Mouse (Mus musculus) CH12F3 (cell line): ENCODE measurements around the gene Ephx1.
"Not testable (repeated sequence)": the region's sequence is repeated elsewhere in the genome, so short reads cannot be mapped to it uniquely, and the experiment has no call there.

Experiments
- in situ Hi-C: fragments of 300-500 bp; cut with MboI; formaldehyde crosslinking; loops from 2 replicates; pipeline ENCODE4 v1.14.3; 2020; ENCODE audit warnings: low sequenced_read_pairs

Gene Ephx1

DNA sequence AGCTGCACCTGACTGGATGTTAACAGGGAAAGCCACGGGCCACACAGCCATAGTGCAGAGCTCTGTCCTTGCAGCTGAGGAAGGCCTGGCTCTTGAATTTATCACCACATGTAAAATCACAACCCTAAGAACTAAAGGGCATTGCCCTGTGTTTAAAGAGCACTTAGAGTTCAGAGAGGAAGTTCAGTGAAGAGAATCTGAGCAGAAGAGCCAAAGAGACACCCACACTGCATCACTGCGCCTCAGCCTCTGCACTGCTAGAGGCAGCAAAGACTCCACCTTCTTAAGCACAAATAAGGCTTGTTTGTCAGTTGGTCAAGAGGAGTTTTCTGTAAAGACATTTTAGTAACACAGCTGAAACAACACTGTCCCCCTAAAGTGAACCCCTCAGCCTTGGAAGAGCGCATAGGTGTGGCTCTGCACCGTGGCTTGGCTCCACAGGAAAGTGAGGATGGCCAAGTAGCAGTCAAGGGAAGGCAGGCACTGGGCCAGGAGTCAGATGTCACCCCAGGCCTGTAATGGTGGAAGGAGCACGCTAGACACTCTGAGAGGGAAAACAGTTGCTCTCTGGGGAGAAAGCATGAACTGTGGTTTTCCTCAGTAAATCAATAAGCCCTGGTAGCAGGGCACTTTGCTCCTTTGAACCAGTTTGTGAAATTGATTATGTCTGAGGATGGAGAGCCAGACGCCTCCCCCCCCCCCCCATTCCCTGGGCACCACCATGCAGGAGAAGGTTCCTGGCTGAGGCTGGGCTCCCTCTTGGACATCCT lies 5.8 kb downstream of the Ephx1 start:
- in situ Hi-C loops = no loop called here

DNA sequence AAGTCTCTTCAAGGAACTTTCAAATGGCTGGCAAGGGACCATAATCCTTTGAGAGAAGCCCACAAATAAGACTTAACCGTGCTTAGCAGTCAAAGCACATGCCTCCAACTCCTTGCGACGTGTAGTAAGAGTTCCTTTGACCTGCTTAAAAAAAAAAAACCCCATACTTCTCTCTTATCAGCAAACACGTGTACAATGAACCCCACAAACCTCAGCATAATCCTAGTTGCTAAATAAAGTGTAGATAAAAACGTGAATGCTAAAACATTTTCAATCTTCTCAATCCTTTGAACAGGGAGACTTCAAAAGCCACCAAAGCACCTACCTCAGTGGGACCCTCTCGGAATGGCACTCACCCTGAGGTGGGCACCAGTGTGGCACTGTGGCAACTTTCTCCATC lies 7.3 kb downstream of the Ephx1 start:
- in situ Hi-C loops = no loop called here

DNA sequence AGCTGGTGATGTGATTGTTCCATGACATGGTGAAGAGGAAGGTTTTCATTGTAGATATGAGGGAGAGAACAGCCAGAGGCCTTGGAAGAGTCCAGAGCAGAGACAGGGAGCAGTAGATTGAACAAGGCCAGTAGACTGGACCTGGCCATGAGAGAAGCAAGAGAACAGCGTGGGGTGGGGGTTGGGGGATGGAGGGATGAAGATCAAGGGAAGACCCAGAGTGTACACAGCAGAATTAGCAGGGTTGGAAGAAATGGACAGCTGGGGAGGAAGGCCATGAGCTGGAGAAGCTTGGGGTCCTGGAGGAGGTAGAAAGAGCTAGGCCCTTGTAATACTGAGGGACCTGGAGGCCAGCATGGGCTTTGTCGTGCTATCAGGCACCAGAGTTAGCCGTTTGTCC lies 8.3 kb downstream of the Ephx1 start:
- in situ Hi-C loops = no loop called here

DNA sequence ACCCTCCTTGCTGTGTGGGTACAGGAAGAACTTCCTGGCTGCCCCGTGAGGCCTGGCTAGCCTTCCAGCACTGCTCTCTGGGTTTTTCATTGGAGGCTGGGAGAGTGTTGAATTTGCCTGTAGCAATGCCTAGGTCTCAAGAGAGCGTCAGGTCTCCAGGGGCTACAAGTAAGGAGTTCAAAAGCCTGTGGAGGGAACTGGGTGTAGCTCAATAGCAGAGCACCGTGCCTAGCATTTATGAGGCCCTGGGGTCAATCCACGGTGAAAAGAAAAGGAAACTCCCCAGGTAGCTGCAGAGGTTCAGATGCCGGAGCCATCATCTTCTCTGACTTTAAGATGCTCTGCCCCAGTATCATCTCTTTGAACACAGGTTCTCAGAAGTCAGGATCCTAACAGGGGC lies 9.1 kb downstream of the Ephx1 start:
- in situ Hi-C loops = no loop called here

DNA sequence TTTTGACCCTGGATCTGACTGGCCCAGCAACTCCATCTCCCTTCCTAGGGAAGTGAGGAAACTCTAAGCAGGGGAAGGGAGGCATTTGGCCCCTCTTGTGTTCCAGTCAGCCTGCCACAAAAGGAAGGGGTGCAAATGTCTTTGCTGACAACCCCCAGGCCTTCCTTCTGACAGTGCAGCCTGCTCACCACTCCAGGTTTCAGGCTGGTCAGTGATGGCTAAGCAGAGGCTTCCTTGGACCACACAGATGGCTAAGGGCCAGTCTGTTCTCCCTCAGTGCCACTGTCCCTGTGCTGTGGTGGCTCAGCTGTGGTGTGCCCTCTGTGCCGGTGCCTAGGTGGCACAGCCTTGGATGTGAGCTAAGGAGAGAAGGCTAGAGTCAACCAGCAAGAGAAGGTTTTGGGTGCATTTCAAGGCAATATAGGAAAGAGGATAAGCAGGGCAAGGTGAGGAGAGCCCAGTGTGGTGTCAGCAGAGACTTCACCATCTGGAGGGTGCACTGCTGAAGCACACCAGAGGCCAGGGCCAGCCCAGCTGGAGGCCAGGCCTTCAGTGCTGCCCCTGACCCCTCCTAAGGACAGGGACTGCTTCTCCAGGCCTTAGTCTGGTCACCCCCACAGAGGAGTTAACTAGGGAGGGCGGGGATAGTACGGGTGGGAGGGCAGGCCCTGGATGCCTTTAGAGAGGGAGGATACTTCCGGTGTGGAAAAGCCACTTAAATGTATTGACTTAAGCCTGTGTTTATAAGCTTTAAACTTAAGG lies 10.4 kb downstream of the Ephx1 start:
- in situ Hi-C loops = no loop called here

DNA sequence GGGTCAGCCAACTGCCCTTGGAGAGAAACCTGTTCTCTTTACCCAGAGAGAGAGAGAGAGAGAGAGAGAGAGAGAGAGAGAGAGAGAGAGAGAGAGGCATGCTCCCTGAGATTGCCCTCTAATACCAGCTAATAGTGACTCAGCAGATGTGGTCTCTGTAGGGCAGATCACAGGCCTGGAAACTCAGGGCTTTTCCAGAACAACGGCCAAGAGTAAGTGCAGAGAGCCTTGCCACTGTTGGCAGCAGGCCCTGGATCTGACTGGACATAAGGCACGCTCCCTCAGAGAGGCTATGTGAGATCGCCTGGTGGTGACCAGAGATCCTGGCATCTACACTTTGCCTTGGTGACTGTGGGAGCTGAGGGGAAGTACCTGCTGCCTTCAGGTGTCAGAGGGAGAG lies 10.9 kb downstream of the Ephx1 start:
- in situ Hi-C loops = no loop called here

DNA sequence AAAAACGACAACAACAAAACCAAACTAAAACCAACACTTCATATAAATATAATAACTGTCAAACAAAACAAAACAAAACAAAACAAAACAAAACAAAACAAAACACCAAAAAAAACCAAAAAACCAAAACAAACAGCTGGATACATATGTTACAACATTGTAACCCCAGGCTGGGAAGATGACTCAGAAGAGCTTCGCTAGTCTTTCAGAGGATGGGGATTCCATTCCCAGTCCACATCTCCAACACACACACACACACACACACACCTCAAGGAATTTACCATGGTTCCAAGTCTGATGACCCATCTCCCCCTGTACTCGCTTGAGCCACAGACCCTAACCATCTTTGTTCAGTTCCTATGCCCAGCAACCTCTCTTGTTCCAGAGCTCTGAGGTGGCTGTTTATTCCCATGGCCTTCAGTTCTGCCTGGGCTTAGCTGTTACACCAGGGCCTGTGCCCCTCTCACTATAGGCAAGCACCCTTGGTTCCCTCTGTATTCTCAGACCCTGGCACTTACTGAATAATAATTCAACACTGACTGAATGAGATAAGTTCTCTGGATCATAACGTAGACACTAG lies 11.6 kb downstream of the Ephx1 start:
- in situ Hi-C loops = no loop called here

DNA sequence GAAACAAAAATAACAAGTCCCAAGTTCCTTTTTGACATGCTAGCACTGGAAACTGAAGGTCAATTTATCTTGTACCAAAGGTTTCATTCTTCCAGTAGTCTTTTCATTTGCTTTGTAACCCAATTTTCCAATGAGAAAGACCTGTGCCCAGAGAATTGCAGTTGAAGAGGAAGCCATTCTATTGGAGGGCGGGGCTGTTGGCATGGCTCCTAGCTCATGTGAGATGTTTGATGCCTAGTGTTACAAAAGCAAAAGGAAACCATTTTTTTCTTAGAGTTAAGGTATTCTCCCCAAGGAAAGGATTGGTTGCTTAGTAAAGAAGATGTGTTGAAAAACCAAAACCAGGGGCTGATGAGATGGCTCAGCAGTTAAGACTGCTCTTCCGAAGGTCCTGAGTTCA lies 12.4 kb downstream of the Ephx1 start:
- in situ Hi-C loops = no loop called here

DNA sequence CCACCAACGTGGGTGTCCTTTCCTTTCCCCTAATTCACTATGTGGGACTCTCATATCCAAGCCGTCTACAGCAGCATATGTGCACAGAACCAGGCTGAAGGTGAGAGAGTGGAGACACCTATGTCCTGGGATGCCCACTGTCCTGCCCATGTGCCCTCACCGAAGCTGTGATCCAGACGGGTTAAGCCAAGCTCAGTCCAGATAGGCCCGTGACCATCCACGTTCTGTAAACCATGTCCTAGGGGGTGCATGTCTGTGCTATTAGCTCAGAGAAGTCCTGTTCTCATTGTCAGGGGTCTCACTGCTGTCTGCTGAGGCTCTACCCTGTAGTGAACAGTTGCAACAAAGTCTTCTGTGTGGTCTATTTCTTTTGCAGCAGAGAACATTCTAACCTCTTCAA lies 12.9 kb downstream of the Ephx1 start:
- in situ Hi-C loops = no loop called here

DNA sequence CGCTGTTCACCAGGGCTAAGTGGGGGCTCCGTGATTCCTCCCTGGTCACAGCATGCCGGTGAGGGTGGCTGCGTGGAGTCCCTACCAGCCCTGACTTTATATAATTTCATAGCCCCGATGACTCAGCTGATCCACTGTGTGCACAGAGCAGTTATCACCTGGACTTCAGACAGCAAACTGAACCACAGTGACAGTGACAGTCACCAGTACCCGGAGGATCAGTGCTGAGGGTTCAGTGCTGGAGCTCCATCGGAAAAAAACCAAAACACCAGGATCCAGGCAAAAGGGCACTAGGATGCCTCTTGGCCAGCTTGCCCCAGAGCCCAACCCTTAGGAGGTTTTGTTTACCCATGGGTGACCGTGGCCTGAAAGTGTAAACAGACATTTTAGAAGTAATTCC lies 15.4 kb downstream of the Ephx1 start:
- in situ Hi-C loops = no loop called here

DNA sequence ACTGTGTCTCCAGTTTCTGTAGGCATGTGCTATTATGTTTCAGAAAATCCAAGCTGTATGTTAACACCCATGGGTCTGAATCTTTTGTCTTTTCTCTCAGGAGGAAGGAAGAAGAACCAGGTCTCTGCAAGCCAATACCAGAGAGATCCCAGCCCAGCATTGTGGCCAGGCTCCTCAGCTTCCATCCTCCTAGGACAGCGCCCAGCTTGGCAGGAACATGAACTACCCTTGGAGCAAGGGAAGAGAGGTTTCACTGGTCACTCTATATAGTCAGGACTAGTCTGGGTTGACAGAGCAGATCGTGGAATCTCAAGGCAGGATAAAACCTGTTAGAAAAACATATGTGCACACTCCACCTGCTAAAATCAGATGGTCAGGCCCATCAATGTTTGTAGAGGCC lies 16.9 kb downstream of the Ephx1 start:
- in situ Hi-C loops = no loop called here

DNA sequence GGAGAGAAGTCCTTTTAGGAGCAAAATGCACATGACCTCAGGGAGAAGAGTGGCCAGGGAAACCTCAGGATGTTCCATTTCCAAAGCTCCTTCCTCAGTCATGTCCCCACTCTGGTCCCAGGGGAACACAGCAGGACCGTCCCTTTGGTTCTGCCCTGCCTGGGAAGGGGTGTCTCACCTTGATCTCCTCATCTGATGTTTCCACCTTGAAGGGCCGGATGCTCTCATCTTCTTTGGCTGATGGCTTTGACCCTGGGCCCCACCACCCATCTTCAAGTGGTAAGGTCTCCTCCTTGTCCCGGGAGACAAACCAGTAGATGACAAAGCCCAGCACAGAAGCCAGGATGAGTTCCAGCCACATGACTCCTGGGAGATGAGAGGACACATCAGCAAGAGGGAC lies 19.1 kb downstream of the Ephx1 start:
- in situ Hi-C loops = no loop called here

DNA sequence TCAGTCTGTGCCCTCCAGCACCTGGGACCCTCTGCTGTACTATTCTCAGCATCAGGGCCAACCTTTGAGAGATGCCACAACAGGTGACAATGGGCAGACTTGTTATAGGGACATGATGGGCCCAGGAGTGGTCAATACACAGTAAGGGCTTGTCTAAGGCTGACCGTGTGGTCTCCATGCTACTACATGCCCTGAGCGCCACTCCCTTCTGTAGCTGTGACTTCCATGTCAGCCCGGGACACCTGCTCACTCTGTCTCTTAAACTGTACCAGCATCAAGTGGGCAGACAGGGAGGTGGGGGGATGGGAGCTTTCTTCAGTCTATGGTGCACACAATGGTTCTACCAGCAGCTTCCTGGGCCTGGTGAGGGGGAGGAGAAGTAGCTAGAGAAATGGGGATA lies 19.5 kb downstream of the Ephx1 start:
- in situ Hi-C loops = no loop called here

DNA sequence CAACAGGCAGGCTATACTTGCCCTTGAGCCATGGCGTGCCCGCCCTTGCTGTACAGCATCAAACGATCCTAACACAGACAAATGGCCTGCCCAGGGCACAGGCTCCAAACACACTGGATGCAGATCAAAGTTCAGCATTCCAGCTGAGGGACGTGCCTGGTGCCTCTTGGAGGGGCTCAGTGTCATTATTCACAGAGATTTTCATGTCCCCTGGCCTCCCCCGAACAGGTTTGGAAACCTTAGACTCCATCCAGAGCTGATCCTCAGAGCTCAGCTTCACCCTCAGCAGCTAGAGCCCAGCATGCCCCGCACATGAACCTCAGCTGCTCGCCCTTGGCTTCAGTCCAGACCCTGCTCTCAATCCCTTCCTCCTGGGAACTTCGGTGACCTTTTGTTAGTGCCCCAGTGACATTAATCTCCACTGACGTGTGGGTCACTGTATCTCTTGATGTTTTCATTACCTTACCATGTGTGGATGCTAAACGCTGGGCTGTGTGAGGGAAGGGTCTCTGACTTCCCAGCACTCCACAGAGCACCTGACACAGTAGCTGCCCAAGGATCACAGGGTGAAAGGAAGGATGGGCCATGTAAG lies 20.1 kb downstream of the Ephx1 start:
- in situ Hi-C loops = no loop called here

DNA sequence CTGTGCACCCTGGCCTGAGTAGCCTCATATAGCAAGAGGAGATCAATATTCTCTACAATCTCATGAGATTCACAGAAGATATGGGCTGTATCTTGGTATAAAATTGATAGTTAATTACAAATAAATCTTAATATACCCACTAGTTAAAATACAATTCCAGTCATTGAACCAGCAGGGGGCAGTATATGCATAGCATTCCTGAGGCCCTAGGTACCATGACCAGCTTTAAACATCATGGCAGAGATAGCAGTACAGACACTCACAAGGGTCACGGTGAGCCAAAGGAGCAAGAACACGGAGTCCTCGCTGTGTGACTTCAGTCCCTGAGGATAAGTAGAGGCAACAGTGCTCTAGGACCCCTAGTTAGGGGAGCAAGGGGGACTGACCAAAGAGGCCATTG lies 28.6 kb downstream of the Ephx1 start:
- in situ Hi-C loops = no loop called here

DNA sequence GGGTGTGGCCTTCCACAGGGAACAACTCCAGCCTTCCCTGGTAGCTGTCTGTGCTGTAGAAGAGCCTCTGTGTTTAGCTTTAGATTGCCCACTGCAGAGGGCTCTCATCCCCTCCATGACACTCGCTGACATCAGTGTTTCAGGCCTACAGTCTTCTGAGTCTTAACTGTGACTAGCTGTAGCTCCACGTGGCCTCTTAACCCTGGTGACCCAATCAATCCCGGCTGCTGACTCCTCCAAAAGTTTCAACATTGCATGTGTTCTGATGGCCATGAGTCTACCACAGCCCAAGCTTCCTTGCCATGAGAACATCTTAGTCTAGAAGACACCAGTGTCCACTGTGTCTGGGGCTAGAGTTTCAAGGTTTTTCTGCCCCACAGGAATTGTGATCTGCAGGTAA lies 30.0 kb downstream of the Ephx1 start:
- in situ Hi-C loops = no loop called here

DNA sequence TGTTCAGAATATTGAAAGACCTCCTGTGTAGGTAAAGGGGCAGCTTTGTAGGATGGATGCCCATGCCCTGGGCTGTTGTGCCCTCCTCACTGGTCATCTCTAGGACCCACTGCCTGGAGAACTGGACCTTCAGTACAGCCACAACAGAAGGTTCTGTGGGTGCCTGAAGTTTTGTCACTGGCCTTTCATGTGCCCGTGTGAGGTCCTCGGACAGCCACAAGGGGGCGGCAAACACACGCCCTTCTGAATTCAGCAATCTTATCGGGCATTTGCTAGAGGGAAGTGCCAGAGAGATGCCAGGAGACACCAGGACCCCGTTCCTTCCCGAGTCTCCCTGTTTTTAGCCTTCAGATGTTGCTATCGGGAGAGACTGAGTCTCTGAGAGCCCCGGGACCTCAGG lies 32.9 kb downstream of the Ephx1 start:
- in situ Hi-C loops = no loop called here

DNA sequence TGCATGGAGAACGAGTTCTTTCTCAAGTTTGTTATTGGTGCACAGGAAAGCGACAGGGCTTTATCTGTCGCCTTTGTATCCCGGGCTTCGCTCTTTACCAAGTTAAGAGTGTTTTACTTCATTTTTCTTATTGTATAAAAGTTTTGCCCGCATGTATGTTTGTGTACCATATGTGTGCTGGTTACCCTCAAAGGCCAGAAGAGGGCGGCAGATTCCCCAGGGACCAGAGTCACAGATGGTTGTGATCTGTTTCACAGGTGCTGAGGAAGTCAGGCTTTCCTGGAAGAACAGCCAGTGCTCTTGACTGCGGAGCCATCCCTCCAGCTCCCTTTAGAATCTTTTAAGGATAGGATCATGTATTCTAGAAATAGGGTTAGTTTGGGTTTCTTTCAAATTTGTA lies 34.0 kb downstream of the Ephx1 start:
- in situ Hi-C loops = no loop called here

DNA sequence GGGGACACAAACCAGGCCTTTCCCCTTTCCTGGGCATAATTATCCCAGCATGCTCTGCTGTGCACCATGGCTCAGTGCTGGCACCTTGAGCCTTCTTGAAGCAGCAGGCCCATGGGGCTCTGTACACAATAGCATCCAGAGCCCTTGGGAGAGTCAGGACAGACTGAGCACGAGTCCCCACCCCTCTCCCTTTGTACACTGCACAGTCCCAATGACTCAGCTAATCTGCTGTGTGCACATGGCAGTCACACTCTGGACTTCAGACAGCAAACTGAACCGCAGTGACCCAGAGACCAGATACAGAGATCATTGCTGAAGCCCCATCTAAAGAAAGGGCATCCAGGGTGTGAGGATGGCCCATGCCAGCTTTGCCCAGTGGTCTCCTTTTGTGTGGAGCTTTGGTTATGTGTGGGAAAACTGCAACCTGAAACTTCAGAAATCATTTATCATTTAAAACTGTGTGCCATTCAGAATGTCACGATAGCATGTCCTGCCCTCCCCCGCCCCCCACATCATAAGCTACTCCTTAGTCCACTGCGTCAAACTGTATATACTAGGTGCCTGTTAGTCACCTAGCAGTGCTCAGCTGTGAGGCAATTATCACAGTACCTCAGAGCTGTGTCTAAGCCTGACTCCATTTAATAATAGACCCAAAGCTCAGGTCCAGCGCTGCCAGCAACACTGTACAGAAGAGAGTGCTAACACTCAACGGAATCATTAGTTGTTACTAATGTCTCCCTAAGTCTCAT lies 39.2 kb downstream of the Ephx1 start:
- in situ Hi-C loops = not testable (repeated sequence)

DNA sequence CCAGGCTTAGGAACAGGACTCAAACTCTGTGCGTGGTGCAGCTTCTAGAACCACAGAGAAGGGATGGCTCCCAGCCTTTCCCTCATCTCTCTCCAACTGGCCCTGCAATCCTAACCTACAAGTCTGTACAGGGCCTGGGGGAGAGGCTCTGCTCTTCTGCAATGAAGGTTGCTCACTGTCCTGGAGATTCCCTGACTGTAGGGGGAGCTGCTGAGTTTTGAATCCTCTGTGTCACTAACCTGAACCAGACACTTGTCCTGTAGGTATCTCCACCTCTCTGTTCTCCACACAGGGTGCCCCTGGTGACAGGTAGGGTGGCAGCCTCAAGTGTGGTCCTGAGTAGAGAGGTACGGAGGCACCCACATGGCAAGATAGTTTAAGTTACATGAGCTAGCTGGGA lies 40.2 kb downstream of the Ephx1 start:
- in situ Hi-C loops = no loop called here
